Mouse (Mus musculus): ENCODE measurements at regions not wholly inside any gene's neighbourhood (a gene's known extent, or its start where the extent isn't known, plus 50 kb on each side); places are given as distances from the start of the nearest gene placed in this dataset.

DNA sequence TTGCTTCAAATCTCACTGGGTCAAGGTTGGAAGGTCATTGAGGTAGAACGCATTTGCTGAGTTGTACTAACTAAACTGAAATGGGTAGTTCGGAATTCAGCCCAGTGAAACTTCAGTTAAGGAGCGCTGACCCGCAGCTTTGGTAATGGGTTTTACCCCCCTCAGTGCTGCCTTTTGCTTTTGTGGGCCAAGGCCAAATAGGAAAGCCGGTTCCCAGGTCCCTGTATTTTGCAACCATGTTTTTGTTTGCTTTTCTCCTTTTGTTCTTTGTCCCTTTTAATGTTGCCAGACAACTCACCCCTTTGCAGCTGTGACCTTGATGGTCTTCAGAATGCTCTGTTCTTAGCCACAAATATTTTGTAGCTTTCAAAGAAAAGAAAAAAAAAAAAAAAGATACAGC, 98.7 kb upstream of the Psmd7 start:
- H3K27me3 ChIP-seq (ENCODE audit: control insufficient read depth, insufficient read depth, low read length) = no peaks in the 10 kb centered on the region
- H3K4me3 ChIP-seq (ENCODE audit: control insufficient read depth, low read depth, low read length) = no peak overlapping the region
- no peaks in the 10 kb centered on the region for H3K36me3 ChIP-seq (ENCODE audit: control insufficient read depth, insufficient read depth, low read length)
- TF ChIP-seq POLR2A (IDR thresholded peaks at IDR 0.05; ENCODE audit: control insufficient read depth, low read depth, low read length) = no peak
- TF ChIP-seq CTCF (IDR thresholded peaks at IDR 0.05; ENCODE audit: control insufficient read depth, insufficient read depth, insufficient replicate concordance, low read depth, low read length) = no peak
- H3K27ac ChIP-seq (ENCODE audit: control insufficient read depth, insufficient read depth, low read depth, low read length) = peak overlapping the region; percentile 50; the same call in 1 of the 2 replicates
- H3K4me1 ChIP-seq (ENCODE audit: control insufficient read depth, insufficient read depth, low read length) = no peaks in the 10 kb centered on the region; the same call in 1 of the 2 replicates

- TF ChIP-seq CTCF (IDR thresholded peaks at IDR 0.05; ENCODE audit: control insufficient read depth, insufficient read depth, insufficient replicate concordance, low read depth, low read length) (no peak), POLR2A (IDR thresholded peaks at IDR 0.05; ENCODE audit: control insufficient read depth, low read depth, low read length) (no peak)
- H3K4me1 ChIP-seq (ENCODE audit: control insufficient read depth, insufficient read depth, low read length) = no peaks in the 10 kb centered on the region; the same call in 1 of the 2 replicates
Measured at GRCm38 (mm10) chr8:107687529-107687928, 99.3 kb upstream of the Psmd7 start.

DNA sequence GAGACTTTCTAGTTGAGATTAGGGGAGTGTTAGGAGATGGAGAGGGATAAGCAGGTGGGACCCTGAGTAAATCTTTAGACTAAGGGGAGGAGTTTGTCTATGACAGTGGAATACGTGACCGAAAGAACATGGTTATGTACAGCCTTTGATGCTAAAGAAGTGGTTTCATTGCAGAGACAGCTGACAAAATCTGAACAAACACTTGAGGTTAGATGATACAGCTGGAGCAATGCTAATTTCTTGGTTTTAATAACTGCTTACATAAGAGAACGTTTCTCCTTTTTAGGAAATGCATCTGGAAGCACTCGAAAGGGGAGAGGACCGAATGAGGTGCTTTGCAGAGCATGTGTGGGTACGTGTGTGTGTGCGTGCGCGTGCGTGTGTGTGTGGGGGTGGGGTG, 100.8 kb upstream of the Psmd7 start:
- H3K4me3 ChIP-seq (ENCODE audit: control insufficient read depth, low read depth, low read length) = no peak overlapping the region
- no peak overlapping the region for H3K27ac ChIP-seq (ENCODE audit: control insufficient read depth, insufficient read depth, low read depth, low read length)
- TF ChIP-seq POLR2A (IDR thresholded peaks at IDR 0.05; ENCODE audit: control insufficient read depth, low read depth, low read length) (no peak), CTCF (IDR thresholded peaks at IDR 0.05; ENCODE audit: control insufficient read depth, insufficient read depth, insufficient replicate concordance, low read depth, low read length) (no peak)
- no peaks in the 10 kb centered on the region for H3K27me3 ChIP-seq (ENCODE audit: control insufficient read depth, insufficient read depth, low read length)
- H3K4me1 ChIP-seq (ENCODE audit: control insufficient read depth, insufficient read depth, low read length) = no peaks in the 10 kb centered on the region; the same call in 1 of the 2 replicates
- no peaks in the 10 kb centered on the region for H3K36me3 ChIP-seq (ENCODE audit: control insufficient read depth, insufficient read depth, low read length)

More at GRCm38 (mm10) chr8:107687529-107687928, 99.3 kb upstream of the Psmd7 start:
- no peaks in the 10 kb centered on the region for H3K27me3 ChIP-seq (ENCODE audit: control insufficient read depth, insufficient read depth, low read length)
- H3K4me3 ChIP-seq (ENCODE audit: control insufficient read depth, low read depth, low read length) = no peak overlapping the region
- peak overlapping the region; percentile 65 for H3K27ac ChIP-seq (ENCODE audit: control insufficient read depth, insufficient read depth, low read depth, low read length)
- no peaks in the 10 kb centered on the region for H3K36me3 ChIP-seq (ENCODE audit: control insufficient read depth, insufficient read depth, low read length)

DNA sequence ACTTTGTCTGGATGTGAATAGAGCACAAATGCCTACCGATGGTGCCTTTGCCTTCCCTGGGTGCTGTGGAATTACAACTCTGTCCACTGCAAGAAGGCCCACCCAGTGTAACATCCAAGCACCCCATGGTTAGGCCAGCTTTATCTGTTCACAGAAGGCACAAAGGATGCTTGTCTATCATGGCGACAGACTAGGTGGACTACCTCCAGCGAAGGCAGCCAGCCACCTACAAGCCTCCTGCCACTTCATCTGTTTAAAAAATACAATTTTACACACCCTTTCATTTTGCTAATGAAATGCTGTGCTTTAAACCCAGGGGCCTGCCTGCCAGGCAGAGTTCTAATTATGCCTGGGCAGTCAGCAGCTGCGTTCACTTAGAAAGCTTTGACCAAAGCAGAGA, 103.0 kb upstream of the Psmd7 start:
- no peaks in the 10 kb centered on the region for H3K27me3 ChIP-seq (ENCODE audit: control insufficient read depth, insufficient read depth, low read length)
- no peaks in the 10 kb centered on the region for H3K4me1 ChIP-seq (ENCODE audit: control insufficient read depth, insufficient read depth, low read length)
- TF ChIP-seq POLR2A (IDR thresholded peaks at IDR 0.05; ENCODE audit: control insufficient read depth, low read depth, low read length) (no peak), CTCF (IDR thresholded peaks at IDR 0.05; ENCODE audit: control insufficient read depth, insufficient read depth, insufficient replicate concordance, low read depth, low read length) (no peak)
- no peaks in the 10 kb centered on the region for H3K36me3 ChIP-seq (ENCODE audit: control insufficient read depth, insufficient read depth, low read length)
- no peak overlapping the region for H3K27ac ChIP-seq (ENCODE audit: control insufficient read depth, insufficient read depth, low read depth, low read length)
- H3K4me3 ChIP-seq (ENCODE audit: control insufficient read depth, low read depth, low read length) = no peak overlapping the region

- no peaks in the 10 kb centered on the region for H3K27me3 ChIP-seq (ENCODE audit: control insufficient read depth, insufficient read depth, low read length)
- H3K4me3 ChIP-seq (ENCODE audit: control insufficient read depth, low read depth, low read length) = no peak overlapping the region
- H3K4me1 ChIP-seq (ENCODE audit: control insufficient read depth, insufficient read depth, low read length) = no peaks in the 10 kb centered on the region; the same call in 1 of the 2 replicates
- no peaks in the 10 kb centered on the region for H3K36me3 ChIP-seq (ENCODE audit: control insufficient read depth, insufficient read depth, low read length)
- H3K27ac ChIP-seq (ENCODE audit: control insufficient read depth, insufficient read depth, low read depth, low read length) = no peak overlapping the region
- TF ChIP-seq POLR2A (IDR thresholded peaks at IDR 0.05; ENCODE audit: control insufficient read depth, low read depth, low read length) = no peak
Measured at GRCm38 (mm10) chr8:107696384-107697346, 108.4 kb upstream of the Psmd7 start.

DNA sequence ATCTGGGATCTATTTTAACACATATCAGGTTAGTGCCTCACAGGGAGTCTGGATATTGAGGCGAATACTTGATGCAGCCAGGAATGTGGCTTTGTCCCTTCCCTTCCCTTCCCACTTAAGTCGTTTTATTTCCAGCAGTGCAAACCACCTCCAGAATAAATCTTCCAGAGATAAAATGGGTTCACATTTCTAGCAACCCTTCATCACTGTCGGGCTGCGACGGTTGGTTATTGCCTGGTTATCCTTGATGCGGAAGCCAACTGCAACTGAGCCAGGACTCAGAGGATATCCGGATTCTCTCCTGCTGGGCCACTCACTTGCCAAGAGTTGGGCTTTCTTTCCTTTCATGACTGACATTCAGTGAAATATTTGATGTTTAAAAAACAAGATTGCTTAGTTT, 111.0 kb upstream of the Psmd7 start:
- H3K27me3 ChIP-seq (ENCODE audit: control insufficient read depth, insufficient read depth, low read length) = no peaks in the 10 kb centered on the region
- TF ChIP-seq POLR2A (IDR thresholded peaks at IDR 0.05; ENCODE audit: control insufficient read depth, low read depth, low read length) (no peak), CTCF (IDR thresholded peaks at IDR 0.05; ENCODE audit: control insufficient read depth, insufficient read depth, insufficient replicate concordance, low read depth, low read length) (no peak)
- no peak overlapping the region for H3K4me3 ChIP-seq (ENCODE audit: control insufficient read depth, low read depth, low read length)
- no peaks in the 10 kb centered on the region; the same call in 1 of the 2 replicates for H3K4me1 ChIP-seq (ENCODE audit: control insufficient read depth, insufficient read depth, low read length)
- H3K27ac ChIP-seq (ENCODE audit: control insufficient read depth, insufficient read depth, low read depth, low read length) = no peak overlapping the region
- H3K36me3 ChIP-seq (ENCODE audit: control insufficient read depth, insufficient read depth, low read length) = no peaks in the 10 kb centered on the region

DNA sequence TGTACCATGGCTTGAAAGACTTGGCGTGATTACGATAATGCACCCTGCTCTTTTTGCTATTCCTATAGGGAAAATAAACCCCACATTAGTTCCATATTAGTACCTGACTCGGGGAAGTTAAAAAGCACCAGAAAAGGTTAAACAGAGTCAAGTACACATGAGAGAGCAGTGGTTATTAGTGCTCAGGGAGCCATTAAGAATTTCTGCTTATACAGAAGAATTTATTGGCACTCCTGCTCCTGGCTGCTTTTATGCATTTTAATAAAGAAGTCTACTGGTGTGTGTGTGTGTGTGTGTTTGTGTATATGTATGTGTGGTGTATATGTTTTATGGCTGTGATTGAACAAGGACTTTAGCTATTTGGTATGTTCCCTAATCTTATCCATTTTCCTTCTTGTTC, 111.5 kb upstream of the Psmd7 start:
- Histone ChIP-seq H3K36me3 (ENCODE audit: control insufficient read depth, insufficient read depth, low read length) (no peaks in the 10 kb centered on the region), H3K4me3 (ENCODE audit: control insufficient read depth, low read depth, low read length) (no peak overlapping the region), H3K27ac (ENCODE audit: control insufficient read depth, insufficient read depth, low read depth, low read length) (no peak overlapping the region), H3K4me1 (ENCODE audit: control insufficient read depth, insufficient read depth, low read length) (no peaks in the 10 kb centered on the region; the same call in 1 of the 2 replicates), H3K27me3 (ENCODE audit: control insufficient read depth, insufficient read depth, low read length) (no peaks in the 10 kb centered on the region)
- no peak for TF ChIP-seq CTCF (IDR thresholded peaks at IDR 0.05; ENCODE audit: control insufficient read depth, insufficient read depth, insufficient replicate concordance, low read depth, low read length)
- TF ChIP-seq POLR2A (IDR thresholded peaks at IDR 0.05; ENCODE audit: control insufficient read depth, low read depth, low read length) = no peak
